Mouse (Mus musculus): ENCODE measurements around the gene 3110082I17Rik.

3110082I17Rik gene

GRCm38 (mm10) chr5:139453031-139453430 is 7.3 kb downstream of the 3110082I17Rik start:
- no peak for DNase-seq (ENCODE audit: low read depth, low spot score)

- no peak for DNase-seq (ENCODE audit: low read depth, low spot score)
These were observed 10.4 kb downstream of the 3110082I17Rik start for GRCm38 (mm10) chr5:139449926-139450325.

DNA sequence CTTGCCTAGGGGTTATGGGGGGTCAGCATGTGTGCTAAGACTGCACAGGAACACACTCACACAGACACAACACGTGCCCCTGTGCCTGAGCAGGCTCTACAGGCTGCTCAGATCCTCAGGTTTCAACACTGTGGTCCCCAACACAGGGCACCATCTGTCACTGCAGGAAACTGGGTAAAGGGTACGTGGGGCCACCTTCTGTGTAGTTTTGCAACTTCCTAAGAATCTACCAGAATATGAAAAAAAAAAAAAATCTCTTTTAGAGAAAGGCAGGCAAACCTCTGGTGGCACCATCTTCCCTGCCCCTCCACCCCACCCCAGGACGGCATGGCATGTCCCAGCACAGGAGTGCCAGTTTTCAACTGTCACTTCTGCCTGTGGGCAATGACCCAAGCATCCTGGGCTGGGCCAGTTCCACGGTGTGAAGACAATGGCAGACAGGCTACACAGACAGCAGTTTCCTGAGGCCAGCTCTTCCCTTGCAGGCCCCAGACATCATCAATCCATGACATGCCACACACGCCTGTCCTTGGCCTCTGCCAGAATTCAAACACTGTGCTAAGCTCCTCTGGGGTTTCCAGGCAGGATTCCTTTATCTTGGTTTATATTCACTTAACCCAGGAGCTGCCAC is 11.1 kb downstream of the 3110082I17Rik start:
- DNase-seq (ENCODE audit: low read depth, low spot score) = no peak

DNA sequence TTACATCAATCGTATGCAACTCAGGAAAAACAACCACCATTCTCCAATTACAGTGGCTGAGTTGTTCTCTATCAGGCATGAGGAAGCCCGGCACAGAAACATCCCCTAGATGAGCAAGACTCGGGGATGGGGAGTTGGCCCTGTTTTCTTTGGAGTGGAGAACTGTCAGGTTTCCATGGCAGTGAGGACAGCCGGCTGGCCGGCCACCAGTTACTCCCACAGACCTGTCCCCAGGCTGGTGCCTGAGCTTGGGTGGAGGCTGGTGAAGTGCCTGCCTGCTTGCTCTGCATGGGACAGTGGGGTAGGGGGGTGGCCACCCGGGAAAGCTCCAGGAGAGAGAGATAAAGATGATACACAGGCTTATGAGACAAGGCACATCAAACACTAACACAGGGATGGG is 12.3 kb downstream of the 3110082I17Rik start:
- DNase-seq (ENCODE audit: low read depth, low spot score) = no peak

GRCm38 (mm10) chr5:139445258-139445657 is 15.1 kb downstream of the 3110082I17Rik start:
- DNase-seq (ENCODE audit: low read depth, low spot score) = no peak

- DNase-seq (ENCODE audit: low read depth, low spot score) = no peak
These were observed 17.4 kb downstream of the 3110082I17Rik start for GRCm38 (mm10) chr5:139442962-139443361.

DNA sequence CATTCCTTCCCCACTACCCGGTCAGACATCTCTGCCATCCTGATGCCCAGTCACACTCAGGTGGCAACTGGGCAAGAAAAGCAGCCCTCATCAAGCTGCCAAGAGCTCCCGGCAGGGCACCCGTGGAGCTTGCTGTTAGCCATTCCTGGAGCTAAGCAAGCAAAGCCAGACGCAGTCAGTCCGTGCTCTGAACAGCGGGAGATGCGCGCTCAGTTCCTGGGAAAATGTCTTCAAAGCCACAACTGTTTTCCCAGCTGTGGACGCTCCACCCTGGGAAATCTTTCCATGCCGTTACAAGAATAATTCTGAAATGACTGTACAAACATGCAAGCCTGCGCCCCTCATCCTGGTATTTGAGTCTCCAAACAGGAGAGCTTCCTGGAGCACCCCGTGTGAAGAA is 17.9 kb downstream of the 3110082I17Rik start:
- no peak for DNase-seq (ENCODE audit: low read depth, low spot score)

DNA sequence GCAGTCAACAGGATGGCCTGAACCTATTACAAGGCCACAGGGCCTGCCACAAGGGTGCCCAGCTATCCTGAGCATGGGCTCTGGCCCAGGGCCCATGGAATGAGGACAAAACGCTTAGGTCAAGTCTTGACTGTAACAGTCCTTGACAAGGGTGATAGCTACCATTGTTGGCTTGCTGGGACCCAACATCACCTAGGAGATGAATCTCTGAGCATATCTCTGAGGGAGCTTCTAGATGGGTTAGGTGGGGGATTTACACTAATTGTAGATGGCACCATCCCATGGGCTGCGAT is 18.7 kb downstream of the 3110082I17Rik start:
- DNase-seq (ENCODE audit: low read depth, low spot score) = no peak

DNA sequence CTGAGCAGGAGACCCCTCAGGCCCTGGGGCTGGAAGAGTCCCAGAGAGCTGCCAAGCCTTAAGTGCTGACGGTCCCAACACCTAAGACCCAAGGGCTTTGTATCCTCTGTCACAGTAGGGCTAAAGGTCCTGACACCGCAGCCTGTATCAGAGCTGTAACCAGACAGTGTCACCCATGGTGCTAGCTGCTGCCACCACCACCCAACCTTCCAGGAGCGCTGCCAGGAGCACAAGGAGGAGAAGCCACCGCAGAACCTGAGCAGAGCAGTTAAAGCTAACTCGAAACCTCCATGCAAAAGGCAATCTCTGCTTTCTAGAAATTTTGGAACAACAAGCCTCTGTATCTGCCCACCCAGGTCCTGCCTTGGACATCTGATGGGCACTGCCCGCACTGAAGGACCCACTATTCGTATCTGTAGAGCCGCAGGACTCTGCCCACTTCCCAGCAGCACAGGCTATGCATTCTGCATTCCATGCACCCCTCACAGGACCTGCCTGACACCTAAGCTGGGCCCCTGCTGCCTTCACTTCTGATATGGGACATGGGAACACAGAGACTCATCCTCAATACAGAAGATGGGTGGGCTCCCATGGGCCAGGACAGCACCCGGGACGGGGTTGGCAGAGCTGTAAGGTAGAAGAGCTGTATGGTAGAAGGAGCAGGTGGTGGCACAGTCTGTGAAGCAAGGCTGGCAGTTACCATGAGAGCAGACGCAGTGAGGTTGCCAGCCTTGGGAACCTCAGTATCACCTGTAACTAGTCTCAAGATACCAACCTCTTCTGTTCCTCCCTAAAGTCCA is 19.2 kb downstream of the 3110082I17Rik start:
- DNase-seq (ENCODE audit: low read depth, low spot score) = no peak

GRCm38 (mm10) chr5:139440451-139440850 is 19.9 kb downstream of the 3110082I17Rik start:
- no peak for DNase-seq (ENCODE audit: low read depth, low spot score)

DNA sequence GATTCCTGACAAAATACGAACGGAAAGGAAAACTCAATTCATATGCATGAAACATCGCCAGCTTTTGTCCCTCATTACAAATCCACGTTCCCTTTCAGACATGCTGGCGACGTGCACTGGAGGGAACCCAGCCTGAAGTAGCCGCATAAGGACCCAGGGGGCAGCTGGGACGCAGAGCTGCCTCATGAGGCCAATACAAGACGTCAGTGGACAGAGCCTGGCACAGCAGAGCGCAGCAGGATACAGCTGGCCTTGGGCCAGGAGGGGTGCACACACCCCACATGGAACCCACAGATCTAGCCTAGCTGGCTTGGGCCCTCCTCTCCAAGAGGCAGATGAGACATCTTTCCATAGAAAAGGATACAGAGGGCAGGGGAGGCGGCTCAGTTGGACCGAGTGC is 21.9 kb downstream of the 3110082I17Rik start:
- DNase-seq (ENCODE audit: low read depth, low spot score) = no peak

- DNase-seq (ENCODE audit: low read depth, low spot score) = no peak
These were observed 22.6 kb downstream of the 3110082I17Rik start for GRCm38 (mm10) chr5:139437769-139438168.

DNA sequence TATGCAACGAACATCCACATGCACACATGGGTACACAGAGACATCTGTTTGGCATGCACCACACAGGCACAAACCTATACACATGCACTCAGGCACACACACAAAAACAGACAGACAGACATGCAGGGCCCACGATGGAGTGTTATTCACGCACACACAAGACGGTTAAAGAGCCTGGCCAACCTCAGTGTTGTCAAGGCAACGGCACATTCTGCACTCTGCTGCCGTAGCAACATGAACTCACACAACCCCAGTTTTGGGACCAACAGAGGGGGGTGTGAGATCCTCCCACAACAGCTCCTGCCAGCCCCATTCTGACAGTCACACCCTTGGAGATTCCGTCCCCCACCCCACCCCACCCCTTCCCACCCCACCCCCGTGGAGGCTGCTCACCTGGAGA is 25.4 kb downstream of the 3110082I17Rik start:
- no peak for DNase-seq (ENCODE audit: low read depth, low spot score)

DNA sequence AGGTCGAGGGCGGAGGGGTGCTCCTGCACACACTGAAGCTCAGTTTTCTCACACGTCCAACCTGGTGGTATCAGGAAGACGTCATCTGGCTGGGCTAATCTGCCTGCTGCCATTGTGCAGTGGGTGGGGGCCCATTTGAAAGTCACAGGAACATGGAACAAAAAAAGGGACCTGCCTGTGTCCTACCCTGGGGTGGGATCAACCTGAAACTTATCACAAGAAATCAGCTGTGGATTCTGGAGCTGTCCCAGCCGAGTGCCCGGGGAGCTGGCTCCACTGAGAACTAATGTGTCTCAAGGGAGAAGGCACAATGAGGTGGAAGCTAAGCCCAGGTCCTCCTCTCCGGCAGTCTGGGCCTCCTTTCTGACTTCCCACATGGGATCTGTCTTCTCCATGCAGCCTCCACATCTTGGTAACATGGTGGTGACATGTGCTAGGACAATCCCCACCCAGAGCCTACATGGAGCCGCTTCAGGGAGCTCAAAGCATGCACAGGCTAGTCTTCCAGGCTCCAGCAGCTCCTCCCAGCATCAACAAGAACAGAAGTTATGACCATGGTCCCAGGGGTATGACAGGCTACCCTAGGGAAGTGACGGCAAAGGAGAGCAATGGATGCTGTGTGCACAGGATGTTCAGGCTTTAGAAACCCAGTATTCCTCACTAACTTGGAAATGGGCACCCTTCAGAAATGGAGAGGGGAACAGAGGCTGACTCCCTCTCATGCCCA is 26.3 kb downstream of the 3110082I17Rik start:
- no peak for DNase-seq (ENCODE audit: low read depth, low spot score)

GRCm38 (mm10) chr5:139432747-139433508 is 27.4 kb downstream of the 3110082I17Rik start:
- DNase-seq (ENCODE audit: low read depth, low spot score) = no peak

- no peak for DNase-seq (ENCODE audit: low read depth, low spot score)
These were observed 28.0 kb downstream of the 3110082I17Rik start for GRCm38 (mm10) chr5:139432333-139432732.

DNA sequence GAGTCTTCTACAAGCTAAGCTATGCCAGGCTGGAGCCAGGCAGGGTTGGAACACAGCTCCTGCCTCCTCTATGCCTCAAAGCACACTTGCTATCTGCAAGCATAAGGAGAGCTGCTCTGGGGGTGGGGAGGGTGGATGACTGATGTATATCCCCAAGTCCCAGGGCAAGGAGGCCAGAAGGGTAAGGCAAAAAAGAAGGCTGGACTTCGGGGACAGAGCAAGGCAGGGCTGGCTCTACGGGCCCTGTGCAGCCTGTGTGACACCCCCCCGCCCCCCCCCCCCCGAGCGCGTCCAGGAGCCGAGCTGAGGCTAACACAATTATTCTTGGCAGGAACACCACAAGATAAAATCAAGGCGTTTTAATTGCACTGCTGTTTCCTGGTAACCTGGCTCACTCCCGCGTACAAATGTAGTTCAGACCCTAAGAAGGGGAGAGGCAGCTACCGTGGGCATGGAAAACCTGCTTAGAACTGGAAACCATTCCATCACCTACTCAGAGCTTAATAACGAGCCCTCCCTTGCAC is 30.4 kb downstream of the 3110082I17Rik start:
- no peak for DNase-seq (ENCODE audit: low read depth, low spot score)

- no peak for DNase-seq (ENCODE audit: low read depth, low spot score)
These were observed 32.3 kb downstream of the 3110082I17Rik start for GRCm38 (mm10) chr5:139427989-139428388.

GRCm38 (mm10) chr5:139427001-139427400 is 33.3 kb downstream of the 3110082I17Rik start:
- no peak for DNase-seq (ENCODE audit: low read depth, low spot score)

DNA sequence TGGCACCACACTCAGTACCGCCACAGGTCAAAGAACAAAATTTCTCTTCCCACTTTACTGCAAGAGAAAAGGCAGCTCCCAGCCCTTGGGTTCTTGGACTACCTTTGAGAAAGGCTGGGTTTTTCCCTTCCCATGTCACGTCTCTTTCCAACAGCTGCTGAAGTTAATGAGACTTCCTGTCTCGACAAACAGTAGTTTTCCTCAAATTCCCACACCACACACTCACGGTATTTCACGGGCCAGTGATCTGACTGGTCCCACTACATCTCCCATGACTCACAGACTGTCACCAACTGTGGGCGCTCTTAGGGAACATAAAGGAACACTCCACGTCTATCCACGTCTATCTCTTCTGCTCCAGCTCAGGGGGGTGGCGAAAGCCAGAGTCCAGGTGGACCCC is 35.1 kb downstream of the 3110082I17Rik start:
- no peak for DNase-seq (ENCODE audit: low read depth, low spot score)

- DNase-seq (ENCODE audit: low read depth, low spot score) = peak; percentile 13
These were observed 37.1 kb downstream of the 3110082I17Rik start, which contains the start of gene Gper1 for GRCm38 (mm10) chr5:139423026-139423865. Gper1 (plus strand) TSS chr5:139423151.
